Mouse (Mus musculus): ENCODE measurements at regions not wholly inside any gene's neighbourhood (a gene's known extent, or its start where the extent isn't known, plus 50 kb on each side); places are given as distances from the start of the nearest gene placed in this dataset.

DNA sequence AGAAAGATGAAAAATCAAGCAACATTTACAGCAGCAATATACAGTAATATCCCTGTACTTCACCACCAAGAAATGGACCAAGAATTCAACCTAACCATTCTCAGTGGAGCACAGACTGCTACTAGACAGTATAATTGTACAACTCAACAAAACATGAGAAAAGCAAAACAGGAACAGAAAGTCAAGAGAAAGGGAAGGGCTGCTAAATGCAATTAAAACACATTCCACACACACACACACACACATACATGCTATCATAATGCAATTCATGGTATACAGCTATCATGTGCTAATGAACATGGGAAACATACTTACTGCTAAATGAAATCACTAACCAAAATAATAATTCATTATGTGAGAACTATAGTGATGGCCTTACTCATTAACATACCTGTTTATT, 335.2 kb upstream of the Mmadhc start:
- Histone ChIP-seq H3K27me3 (ENCODE audit: control insufficient read depth, insufficient read depth, low read length) (no peaks in the 10 kb centered on the region), H3K36me3 (ENCODE audit: control insufficient read depth, insufficient read depth, low read length) (no peaks in the 10 kb centered on the region), H3K4me2 (replicated peaks; ENCODE audit: low read depth) (no peak overlapping the region), H3K4me3 (ENCODE audit: low read depth, low read length) (no peak overlapping the region), H3K9me3 (ENCODE audit: control insufficient read depth, low read length) (no peaks in the 10 kb centered on the region), H3K27ac (replicated peaks) (no peak overlapping the region), H3K4me1 (replicated peaks; ENCODE audit: control insufficient read depth, insufficient read depth) (no peaks in the 10 kb centered on the region), H3K9ac (ENCODE audit: low read length) (no peak overlapping the region)
- no peak for ATAC-seq (ENCODE audit: low FRiP score, low TSS enrichment)
- DNase-seq (ENCODE audit: low spot score), result no peak
- TF ChIP-seq EP300 (optimal IDR thresholded peaks at IDR 0.05) (no peak), CTCF (IDR thresholded peaks at IDR 0.05; ENCODE audit: low read depth) (no peak)

DNA sequence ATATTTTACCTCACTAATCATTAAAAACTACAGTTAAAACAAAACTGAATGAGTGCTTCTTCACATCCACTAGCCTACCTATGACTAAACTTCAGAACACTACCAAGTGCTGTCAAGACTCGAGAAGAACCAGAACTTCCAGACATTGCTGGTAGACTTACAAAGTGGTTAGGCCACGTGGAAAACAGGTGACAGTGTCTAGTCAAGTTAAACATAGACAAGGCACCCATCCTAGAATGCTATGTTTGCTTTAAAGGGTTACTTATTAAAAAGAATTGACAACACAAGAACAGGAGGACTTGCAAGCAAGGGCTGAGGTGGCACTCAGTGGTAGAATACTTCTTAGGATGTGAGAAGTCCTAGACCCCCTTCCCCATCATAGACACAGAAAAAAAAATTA, 330.9 kb upstream of the Mmadhc start:
- ATAC-seq (ENCODE audit: low FRiP score, low TSS enrichment), result no peak
- no peak for TF ChIP-seq EP300 (optimal IDR thresholded peaks at IDR 0.05)
- TF ChIP-seq CTCF (IDR thresholded peaks at IDR 0.05; ENCODE audit: low read depth), result no peak
- WGBS, result 53% methylated on average over 2 of the region's 2 CpGs

GRCm38 (mm10) chr2:50625233-50625749, 328.7 kb upstream of the Mmadhc start:
- Histone ChIP-seq H3K27ac (replicated peaks) (no peak overlapping the region), H3K4me1 (replicated peaks; ENCODE audit: control insufficient read depth, insufficient read depth) (no peaks in the 10 kb centered on the region), H3K4me3 (ENCODE audit: low read depth, low read length) (no peak overlapping the region), H3K27me3 (ENCODE audit: control insufficient read depth, insufficient read depth, low read length) (no peaks in the 10 kb centered on the region), H3K9me3 (ENCODE audit: control insufficient read depth, low read length) (no peaks in the 10 kb centered on the region), H3K36me3 (ENCODE audit: control insufficient read depth, insufficient read depth, low read length) (no peaks in the 10 kb centered on the region), H3K4me2 (replicated peaks; ENCODE audit: low read depth) (no peak overlapping the region), H3K9ac (ENCODE audit: low read length) (no peak overlapping the region)
- ATAC-seq (ENCODE audit: low FRiP score, low TSS enrichment), result no peak
- no peak for DNase-seq (ENCODE audit: low spot score)
- 39% methylated on average over 5 of the region's 5 CpGs for WGBS
- TF ChIP-seq CTCF (IDR thresholded peaks at IDR 0.05; ENCODE audit: low read depth) (no peak), EP300 (optimal IDR thresholded peaks at IDR 0.05) (no peak)

More for the DNA sequence above, 330.9 kb upstream of the Mmadhc start:
- no peak overlapping the region for H3K4me3 ChIP-seq (ENCODE audit: low read depth, low read length)
- no peaks in the 10 kb centered on the region for H3K9me3 ChIP-seq (ENCODE audit: control insufficient read depth, low read length)
- no peak overlapping the region for H3K4me2 ChIP-seq (replicated peaks; ENCODE audit: low read depth)
- H3K27ac ChIP-seq (replicated peaks), result no peak overlapping the region
- no peaks in the 10 kb centered on the region for H3K27me3 ChIP-seq (ENCODE audit: control insufficient read depth, insufficient read depth, low read length)
- no peaks in the 10 kb centered on the region for H3K4me1 ChIP-seq (replicated peaks; ENCODE audit: control insufficient read depth, insufficient read depth)
- H3K36me3 ChIP-seq (ENCODE audit: control insufficient read depth, insufficient read depth, low read length), result no peaks in the 10 kb centered on the region
- DNase-seq (ENCODE audit: low spot score), result no peak
- H3K9ac ChIP-seq (ENCODE audit: low read length), result no peak overlapping the region

GRCm38 (mm10) chr2:50609086-50609485, 312.5 kb upstream of the Mmadhc start:
- Histone ChIP-seq H3K4me2 (replicated peaks; ENCODE audit: low read depth) (no peak overlapping the region), H3K4me3 (ENCODE audit: low read depth, low read length) (no peak overlapping the region), H3K27ac (replicated peaks) (no peak overlapping the region), H3K9me3 (ENCODE audit: control insufficient read depth, low read length) (no peaks in the 10 kb centered on the region), H3K36me3 (ENCODE audit: control insufficient read depth, insufficient read depth, low read length) (no peaks in the 10 kb centered on the region), H3K27me3 (ENCODE audit: control insufficient read depth, insufficient read depth, low read length) (no peaks in the 10 kb centered on the region), H3K4me1 (replicated peaks; ENCODE audit: control insufficient read depth, insufficient read depth) (no peaks in the 10 kb centered on the region), H3K9ac (ENCODE audit: low read length) (no peak overlapping the region)
- TF ChIP-seq EP300 (optimal IDR thresholded peaks at IDR 0.05) (no peak), CTCF (IDR thresholded peaks at IDR 0.05; ENCODE audit: low read depth) (peak; percentile 73)
- ATAC-seq (ENCODE audit: low FRiP score, low TSS enrichment) (0 out of 2 replicates have a peak, but pooled peaks have one; percentile 53), DNase-seq (ENCODE audit: low spot score) (peak; percentile 25)
- 35% methylated on average over 1 of the region's 1 CpGs for WGBS

- Histone ChIP-seq H3K4me2 (replicated peaks; ENCODE audit: low read depth) (no peak overlapping the region), H3K4me1 (replicated peaks; ENCODE audit: control insufficient read depth, insufficient read depth) (no peaks in the 10 kb centered on the region), H3K9ac (ENCODE audit: low read length) (no peak overlapping the region), H3K4me3 (ENCODE audit: low read depth, low read length) (no peak overlapping the region), H3K36me3 (ENCODE audit: control insufficient read depth, insufficient read depth, low read length) (no peaks in the 10 kb centered on the region), H3K27me3 (ENCODE audit: control insufficient read depth, insufficient read depth, low read length) (no peaks in the 10 kb centered on the region), H3K9me3 (ENCODE audit: control insufficient read depth, low read length) (0 out of 2 replicates have a peak, but pooled peaks cover 2% of the 10 kb centered on the region), H3K27ac (replicated peaks) (no peak overlapping the region)
- WGBS, result 43% methylated on average over 6 of the region's 6 CpGs
- peak; percentile 13 for DNase-seq (ENCODE audit: low spot score)
- TF ChIP-seq EP300 (optimal IDR thresholded peaks at IDR 0.05) (no peak), CTCF (IDR thresholded peaks at IDR 0.05; ENCODE audit: low read depth) (peak; percentile 35)
- ATAC-seq (ENCODE audit: low FRiP score, low TSS enrichment), result no peak
Measured at GRCm38 (mm10) chr2:50589195-50589594, 292.6 kb upstream of the Mmadhc start.

- TF ChIP-seq EP300 (optimal IDR thresholded peaks at IDR 0.05) (no peak), CTCF (IDR thresholded peaks at IDR 0.05; ENCODE audit: low read depth) (no peak)
- WGBS, result 59% methylated on average over 6 of the region's 6 CpGs
Measured at GRCm38 (mm10) chr2:50588652-50589051, 292.1 kb upstream of the Mmadhc start.

More at GRCm38 (mm10) chr2:50588652-50589051, 292.1 kb upstream of the Mmadhc start:
- Histone ChIP-seq H3K4me1 (replicated peaks; ENCODE audit: control insufficient read depth, insufficient read depth) (no peaks in the 10 kb centered on the region), H3K27ac (replicated peaks) (no peak overlapping the region), H3K9ac (ENCODE audit: low read length) (no peak overlapping the region), H3K9me3 (ENCODE audit: control insufficient read depth, low read length) (0 out of 2 replicates have a peak, but pooled peaks cover 2% of the 10 kb centered on the region), H3K4me2 (replicated peaks; ENCODE audit: low read depth) (no peak overlapping the region), H3K36me3 (ENCODE audit: control insufficient read depth, insufficient read depth, low read length) (no peaks in the 10 kb centered on the region), H3K27me3 (ENCODE audit: control insufficient read depth, insufficient read depth, low read length) (no peaks in the 10 kb centered on the region), H3K4me3 (ENCODE audit: low read depth, low read length) (no peak overlapping the region)
- DNase-seq (ENCODE audit: low spot score) (no peak), ATAC-seq (ENCODE audit: low FRiP score, low TSS enrichment) (no peak)
